Mouse (Mus musculus) adrenal gland (tissue): ENCODE data around the gene Hmga1b.

Experiments used
- intact Hi-C: fragments of 180-260 bp; cut with DNase I; formaldehyde crosslinking; loops from one replicate; pipeline ENCODE4 v1.15.1; 2025

The Hmga1b gene

GRCm38 (mm10) chr11:120781361-120781760 lies 18.8 kb downstream of the Hmga1b start:
- intact Hi-C loops, result loop anchor here (10.0 kb wide), 1 partner anchor 287 kb away; the partner anchor contains the start of gene Slc25a10

GRCm38 (mm10) chr11:120783426-120784063 lies 21.0 kb downstream of the Hmga1b start:
- intact Hi-C loops, result loop anchor here (10.0 kb wide), 1 partner anchor 289 kb away; the partner anchor contains the start of gene Slc25a10

GRCm38 (mm10) chr11:120784064-120784791 lies 21.6 kb downstream of the Hmga1b start, which contains the start of the genes Rfng and Gps1:
TSS of gene Rfng (minus strand) at chr11:120784207.
TSS of gene Gps1 (plus strand) at chr11:120784272.
- intact Hi-C loops, result loop anchor here (10.0 kb wide), 1 partner anchor 289 kb away; the partner anchor contains the start of gene Slc25a10

- intact Hi-C loops, result loop anchor here (10.0 kb wide), 1 partner anchor 290 kb away; the partner anchor contains the start of gene Slc25a10
Observed at GRCm38 (mm10) chr11:120785145-120785544, 22.6 kb downstream of the Hmga1b start.

GRCm38 (mm10) chr11:120788460-120788859 lies 25.9 kb downstream of the Hmga1b start:
- intact Hi-C loops, result loop anchor here (10.0 kb wide), 1 partner anchor 294 kb away; the partner anchor contains the start of gene Slc25a10

- intact Hi-C loops, result loop anchor here (10.0 kb wide), 1 partner anchor 295 kb away; the partner anchor contains the start of gene Slc25a10
Observed at GRCm38 (mm10) chr11:120789355-120789754, 26.8 kb downstream of the Hmga1b start.

- intact Hi-C loops, result loop anchor here (10.0 kb wide), 1 partner anchor 295 kb away; the partner anchor contains the start of gene Slc25a10
Observed at GRCm38 (mm10) chr11:120789810-120790209, 27.2 kb downstream of the Hmga1b start.

- intact Hi-C loops, result no loop called here
Observed at GRCm38 (mm10) chr11:120792652-120793051, 30.1 kb downstream of the Hmga1b start.

- intact Hi-C loops, result no loop called here
Observed at GRCm38 (mm10) chr11:120795756-120796613, 33.4 kb downstream of the Hmga1b start, which contains the start of gene Dus1l. TSS of gene Dus1l (minus strand) at chr11:120796403.

- intact Hi-C loops, result no loop called here
Observed at GRCm38 (mm10) chr11:120796614-120796946, 34.0 kb downstream of the Hmga1b start.

GRCm38 (mm10) chr11:120798244-120798643 lies 35.6 kb downstream of the Hmga1b start:
- intact Hi-C loops, result no loop called here

- intact Hi-C loops, result no loop called here
Observed at GRCm38 (mm10) chr11:120799316-120799890, 36.8 kb downstream of the Hmga1b start.

GRCm38 (mm10) chr11:120800061-120800904 lies 37.7 kb downstream of the Hmga1b start:
- intact Hi-C loops, result no loop called here

GRCm38 (mm10) chr11:120804274-120804673 lies 41.7 kb downstream of the Hmga1b start:
- intact Hi-C loops, result no loop called here

- intact Hi-C loops, result no loop called here
Observed at GRCm38 (mm10) chr11:120804769-120805168, 42.2 kb downstream of the Hmga1b start.

GRCm38 (mm10) chr11:120805375-120806298 lies 43.0 kb downstream of the Hmga1b start:
- intact Hi-C loops, result no loop called here

- intact Hi-C loops, result no loop called here
Observed at GRCm38 (mm10) chr11:120808010-120808409, 45.4 kb downstream of the Hmga1b start.

GRCm38 (mm10) chr11:120812068-120812467 lies 49.5 kb downstream of the Hmga1b start:
- intact Hi-C loops, result no loop called here
